Mouse (Mus musculus): ENCODE data around the gene Ccdc191.

The Ccdc191 gene

DNA sequence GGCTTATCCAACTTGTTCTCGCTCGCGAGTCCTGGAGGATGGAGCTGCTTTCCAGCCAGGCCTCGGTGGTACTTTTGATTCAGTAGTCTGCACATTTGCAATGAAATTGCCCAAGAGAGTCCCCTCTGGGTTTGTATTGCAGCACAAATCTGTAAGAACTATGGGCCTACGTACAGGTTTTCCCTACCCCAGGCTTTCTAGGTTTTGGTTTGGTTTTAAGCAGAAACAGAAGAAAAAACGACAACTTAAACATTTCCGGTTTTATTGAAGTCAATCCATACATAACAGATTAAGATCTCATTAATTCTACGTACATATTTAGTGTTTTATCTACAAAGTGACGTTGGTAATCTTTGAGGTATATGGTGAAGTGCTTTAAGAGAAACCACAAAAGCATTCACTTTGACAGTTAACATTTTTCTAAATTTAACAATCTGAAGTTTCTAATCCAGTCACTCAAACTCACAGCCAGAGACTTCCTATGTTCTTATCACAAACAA, 90.6 kb downstream of the Ccdc191 start:
- DNase-seq (ENCODE audit: low spot score in 2 of 2) = no peak

DNA sequence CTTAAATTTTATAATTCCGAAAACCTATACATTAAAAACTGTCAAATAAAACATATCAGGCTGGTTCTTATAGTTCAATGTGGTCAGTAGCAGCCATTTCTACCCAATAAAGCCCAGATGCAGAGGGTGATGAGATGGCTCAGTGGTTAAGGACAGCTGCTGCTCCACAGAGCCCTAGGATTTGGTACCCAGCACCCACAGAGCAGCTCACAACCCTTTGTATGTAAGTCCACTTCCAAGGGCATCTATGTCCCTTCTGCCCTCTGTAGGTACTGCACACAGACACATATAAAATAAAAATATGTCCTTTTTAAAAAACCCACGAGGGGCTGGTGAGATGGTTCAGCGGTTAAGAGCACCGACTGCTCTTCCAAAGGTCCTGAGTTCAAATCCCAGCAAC, 96.7 kb downstream of the Ccdc191 start:
- no peak for DNase-seq (ENCODE audit: low spot score in 2 of 2)

DNA sequence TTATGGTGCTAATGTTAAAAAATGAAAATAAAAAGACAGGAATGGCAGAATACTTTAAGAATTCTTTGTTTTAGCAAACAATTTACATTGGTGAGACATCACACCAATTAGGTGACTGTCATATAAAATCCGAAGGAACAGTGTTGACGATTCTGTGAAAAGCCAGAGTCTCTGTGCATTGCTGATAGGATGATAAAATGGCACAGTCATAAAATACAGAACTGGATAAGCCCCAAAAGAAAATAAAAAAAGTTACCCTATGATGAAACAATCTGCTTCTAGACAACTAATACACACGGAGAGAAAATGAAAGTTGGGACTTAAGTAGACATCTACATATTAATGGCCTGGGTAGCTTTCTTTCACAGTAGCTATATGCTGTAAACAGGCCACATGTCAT, 105.0 kb downstream of the Ccdc191 start:
- DNase-seq (ENCODE audit: low spot score in 2 of 2) = no peak

DNA sequence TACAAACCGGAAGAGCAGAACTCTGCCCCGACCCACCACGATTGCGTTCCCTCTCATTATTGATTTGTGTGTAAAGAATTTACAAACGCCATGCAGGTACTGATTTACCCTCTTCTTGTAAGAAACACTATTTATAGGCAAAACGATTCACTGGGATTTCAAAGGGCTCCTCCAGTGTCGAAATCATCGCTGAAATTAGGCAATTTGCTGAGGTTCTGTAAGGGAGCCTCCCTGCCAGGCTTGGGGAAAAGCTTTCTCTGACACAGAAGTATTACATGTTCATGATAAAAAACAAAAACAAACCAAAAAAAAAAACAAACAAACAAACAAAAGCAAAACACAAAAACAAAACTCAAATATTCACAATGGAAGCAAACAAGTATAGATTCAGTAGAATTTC, 109.5 kb downstream of the Ccdc191 start:
- DNase-seq (ENCODE audit: low spot score in 2 of 2) = no peak

DNA sequence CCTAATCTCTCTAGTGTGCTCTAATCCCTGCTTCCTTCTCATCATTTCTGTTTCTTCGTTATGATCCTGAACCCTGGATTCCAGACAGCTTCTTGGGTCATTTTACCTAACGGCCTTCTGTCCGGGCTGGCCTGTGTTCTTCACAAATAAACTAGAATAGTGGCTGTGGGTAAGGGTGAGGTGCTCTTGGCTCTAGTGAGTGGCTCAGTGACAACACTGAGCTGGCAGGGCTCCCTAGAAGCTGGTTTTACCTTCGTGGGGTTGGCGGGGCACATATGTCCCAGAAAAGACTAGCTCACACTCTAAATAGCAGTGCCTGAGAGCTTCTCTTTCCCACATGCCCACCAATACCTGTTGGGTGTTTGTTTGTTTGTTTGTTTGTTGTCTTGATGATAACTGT, 109.9 kb downstream of the Ccdc191 start:
- DNase-seq (ENCODE audit: low spot score in 2 of 2) = no peak

DNA sequence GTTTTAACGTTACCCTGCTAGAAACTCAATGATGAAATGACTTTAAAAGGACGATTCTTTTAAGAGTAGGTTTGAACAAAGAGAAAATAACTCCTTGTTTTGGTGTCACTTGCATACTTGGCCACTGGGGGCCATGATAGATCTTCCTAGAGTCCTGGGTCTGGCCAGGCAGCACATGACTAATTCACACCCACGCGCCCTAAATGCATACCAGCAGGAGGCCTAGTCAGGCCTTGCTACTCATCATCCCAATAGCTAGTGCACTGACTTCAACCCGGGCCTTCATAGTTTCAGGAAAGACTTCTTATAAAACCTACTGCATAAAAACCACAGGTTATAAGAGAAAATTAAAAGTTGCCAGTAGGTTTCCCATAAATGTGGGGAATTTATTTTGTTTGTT, 112.5 kb downstream of the Ccdc191 start:
- no peak for DNase-seq (ENCODE audit: low spot score in 2 of 2)

DNA sequence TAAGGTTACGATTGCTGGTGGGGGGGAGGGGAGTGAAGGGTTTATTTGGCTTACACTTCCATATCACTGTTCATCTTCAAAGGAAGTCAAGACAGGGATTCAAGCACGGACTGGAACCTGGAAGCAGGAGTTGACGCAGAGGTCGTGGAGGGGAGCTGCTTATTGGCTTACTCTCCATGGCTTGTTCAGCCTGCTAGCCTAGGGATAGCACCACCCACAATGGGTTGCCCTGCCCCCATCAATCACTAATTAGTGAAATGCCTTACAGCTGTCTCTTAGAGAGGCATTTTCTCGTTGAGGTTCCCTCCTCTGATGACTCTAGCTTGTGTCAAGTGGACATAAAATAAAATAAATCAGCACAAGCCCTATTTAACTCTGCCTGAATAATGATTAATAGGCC, 121.4 kb downstream of the Ccdc191 start:
- DNase-seq (ENCODE audit: low spot score in 2 of 2) = no peak
